ENCODE assay signal across 8 mouse cellular contexts in genomic region chr2:156722071-156722575, GRCm38 (mm10). TPM values are rescaled to one million over a fixed set of nuclear protein-coding genes. Genes with fewer than 3 reads are reported as not detected.
A peak's percentile ranks its signal among the peaks of the same experiment; 100 is the strongest.
DNase-seq lines count a peak whose midpoint lies in the region; ATAC-seq and TF ChIP-seq lines count a peak whose summit lies in the region.

No protein-coding gene starts in this region.

- H3K4me1 ChIP-seq in embryonic fibroblast, embryonic 13.5 days (ENCODE audit: control insufficient read depth, insufficient read depth, low read length), result peaks cover 41% of the 10 kb centered on the region
- peaks cover 74% of the 10 kb centered on the region for H3K4me1 ChIP-seq in heart, embryonic 12.5 days (replicated peaks)
- H3K4me1 ChIP-seq in kidney, embryonic 15.5 days, result peaks cover 84% of the 10 kb centered on the region
- peaks cover 79% of the 10 kb centered on the region for H3K4me1 ChIP-seq in neural tube, embryonic 15.5 days

- peaks cover 50% of the 10 kb centered on the region for H3K79me3 ChIP-seq in C2C12 (ENCODE audit: low read depth)

- peak overlapping the region; percentile 61 for H3K27ac ChIP-seq in embryonic fibroblast, embryonic 13.5 days (ENCODE audit: insufficient read depth, low read length)
- H3K27ac ChIP-seq in heart, embryonic 12.5 days (ENCODE audit: poor library complexity, severe bottlenecking), result peak overlapping the region; percentile 76
- peak overlapping the region; percentile 81 for H3K27ac ChIP-seq in kidney, embryonic 15.5 days
- peak overlapping the region; percentile 90 for H3K27ac ChIP-seq in neural tube, embryonic 15.5 days (replicated peaks)

- peak; percentile 95 for TF ChIP-seq POLR2A in embryonic fibroblast, embryonic 13.5 days (IDR thresholded peaks at IDR 0.05; ENCODE audit: low read depth, low read length)

- peak overlapping the region; percentile 90 for H3K4me2 ChIP-seq in heart, embryonic 12.5 days
- H3K4me2 ChIP-seq in kidney, embryonic 15.5 days, result peak overlapping the region; percentile 80
- peak overlapping the region; percentile 71 for H3K4me2 ChIP-seq in neural tube, embryonic 15.5 days

- H3K9me3 ChIP-seq in heart, embryonic 12.5 days (replicated peaks), result no peaks in the 10 kb centered on the region
- no peaks in the 10 kb centered on the region for H3K9me3 ChIP-seq in kidney, embryonic 15.5 days (replicated peaks)
- H3K9me3 ChIP-seq in neural tube, embryonic 15.5 days (replicated peaks), result no peaks in the 10 kb centered on the region

- WGBS in heart, embryonic 12.5 days, result under 1% methylated on average over 15 of the region's 15 CpGs
- under 1% methylated on average over 15 of the region's 15 CpGs for WGBS in kidney, embryonic 15.5 days
- WGBS in neural tube, embryonic 15.5 days, result under 1% methylated on average over 15 of the region's 15 CpGs

- no peaks in the 10 kb centered on the region for H3K36me3 ChIP-seq in C2C12 (ENCODE audit: control insufficient read depth, insufficient read depth)
- no peaks in the 10 kb centered on the region for H3K36me3 ChIP-seq in heart, embryonic 12.5 days
- H3K36me3 ChIP-seq in kidney, embryonic 15.5 days, result no peaks in the 10 kb centered on the region
- no peaks in the 10 kb centered on the region for H3K36me3 ChIP-seq in neural tube, embryonic 15.5 days

- peak overlapping the region; percentile 90 for H3K4me3 ChIP-seq in C2C12 (ENCODE audit: insufficient read depth, poor library complexity, severe bottlenecking)
- H3K4me3 ChIP-seq in embryonic fibroblast, embryonic 13.5 days (ENCODE audit: insufficient read depth, low read length), result peak overlapping the region; percentile 98
- H3K4me3 ChIP-seq in heart, embryonic 12.5 days, result peak overlapping the region; percentile 73
- peak overlapping the region; percentile 81 for H3K4me3 ChIP-seq in kidney, embryonic 15.5 days (replicated peaks)
- peak overlapping the region; percentile 70 for H3K4me3 ChIP-seq in neural tube, embryonic 15.5 days (replicated peaks)

- peak; percentile 3 for TF ChIP-seq CTCF in C2C12 (IDR thresholded peaks at IDR 0.05; ENCODE audit: control insufficient read depth, insufficient read depth, insufficient read length)
- no peak for TF ChIP-seq CTCF in embryonic fibroblast, embryonic 13.5 days (IDR thresholded peaks at IDR 0.05; ENCODE audit: borderline replicate concordance, insufficient read depth, low read length)

- peaks cover 61% of the 10 kb centered on the region for H3K79me2 ChIP-seq in C2C12 (ENCODE audit: control insufficient read depth, insufficient read depth)

- ATAC-seq in heart, embryonic 12.5 days (ENCODE audit: insufficient number of reproducible peaks, low FRiP score), result no peak
- ATAC-seq in kidney, embryonic 15.5 days (replicated peaks; ENCODE audit: low FRiP score), result peak; percentile 19; the same call in 1 of the 2 replicates
- ATAC-seq in neural tube, embryonic 15.5 days (ENCODE audit: low FRiP score), result no peak

- peak overlapping the region; percentile 80 for H3ac ChIP-seq in C2C12 (ENCODE audit: control insufficient read depth, insufficient read length, low read depth)

- H3K27me3 ChIP-seq in C2C12 (ENCODE audit: control insufficient read depth, insufficient read depth, insufficient read length), result no peaks in the 10 kb centered on the region
- H3K27me3 ChIP-seq in heart, embryonic 12.5 days (replicated peaks), result no peaks in the 10 kb centered on the region
- no peaks in the 10 kb centered on the region for H3K27me3 ChIP-seq in kidney, embryonic 15.5 days
- no peaks in the 10 kb centered on the region for H3K27me3 ChIP-seq in neural tube, embryonic 15.5 days (replicated peaks)

- DNase-seq in adrenal gland, adult 2 months, result peak; percentile 78
- DNase-seq in lung, adult 18-20 months, result peak; percentile 85 to 90
- DNase-seq in urinary bladder, postnatal 36 days (ENCODE audit: low spot score in 2 of 2), result peak; percentile 47 to 73

- H3K9ac ChIP-seq in heart, embryonic 12.5 days, result peak overlapping the region; percentile 92
- peak overlapping the region; percentile 95 for H3K9ac ChIP-seq in kidney, embryonic 15.5 days
- peak overlapping the region; percentile 96 for H3K9ac ChIP-seq in neural tube, embryonic 15.5 days (replicated peaks)

TF ChIP-seq in C2C12, 6 proteins besides CTCF, POLR2A, EP300 and RAD21:
- peak; percentile 28 for TF ChIP-seq MAX (IDR thresholded peaks at IDR 0.05)
- TF ChIP-seq USF1 (IDR thresholded peaks at IDR 0.05; ENCODE audit: low read depth), result no peak
- TF ChIP-seq MYOD1 (IDR thresholded peaks at IDR 0.05; ENCODE audit: control insufficient read depth, insufficient read length, low read depth), result peak; percentile 39

RNA-seq across cellular contexts. Expression of gene Myl9, which starts 53.1 kb away (rescaled TPM):
- 954 TPM for polyA plus RNA-seq in C2C12 (2012; fragmentation: generic; extraction: Trizol)
- 10 to 100 TPM; 74.9 to 85.2 TPM for total RNA-seq in adrenal gland, adult 2 months (2021)
- 44.0 and 48.0 TPM in 2 replicates for polyA plus RNA-seq in adrenal gland, adult 2 months (2012; rRNA removed)
- 830 and 1,112 TPM in 2 replicates for polyA plus RNA-seq in embryonic fibroblast, embryonic 13.5 days (2011; ENCODE audit: insufficient read length, low read depth, missing spikeins)
- polyA plus RNA-seq in heart, embryonic 12.5 days (2016; fragmentation: Nextera tagmentation; extraction: Ambion mirVana), result 1,723 and 1,724 TPM in 2 replicates
- 305 and 466 TPM in 2 replicates for polyA plus RNA-seq in kidney, embryonic 15.5 days (2015; fragmentation: Nextera tagmentation; extraction: Ambion mirVana)
- 40.8 and 169 TPM in 2 replicates for polyA plus RNA-seq in neural tube, embryonic 15.5 days (2015; fragmentation: Nextera tagmentation; extraction: Ambion mirVana)
